Mouse (Mus musculus): ENCODE data around the gene Cnot3. TPM values are rescaled to one million over a fixed set of nuclear protein-coding genes. Genes with fewer than 3 reads are reported as not detected.

Gene Cnot3
- polyA plus RNA-seq, 2 experiments, result 63.8 to 108 TPM

GRCm38 (mm10) chr7:3709000-3709399 is 63.9 kb downstream of the Cnot3 start:
- Histone ChIP-seq H3K4me1 (ENCODE audit: control insufficient read depth, insufficient read depth, low read length) (peaks cover 3% of the 10 kb centered on the region; the same call in 1 of the 2 replicates), H3K9ac (ENCODE audit: low read depth, low read length, severe bottlenecking) (no peak overlapping the region), H3K36me3 (ENCODE audit: control insufficient read depth, insufficient read depth, low read length) (peaks cover 34% of the 10 kb centered on the region), H3K9me3 (ENCODE audit: control insufficient read depth, low read length) (no peaks in the 10 kb centered on the region), H3K27me3 (ENCODE audit: control insufficient read depth, insufficient read depth, low read length) (no peaks in the 10 kb centered on the region), H3K4me2 (replicated peaks; ENCODE audit: low read depth, low read length, severe bottlenecking) (no peak overlapping the region), H3K27ac (replicated peaks; ENCODE audit: low read depth, low read length) (no peak overlapping the region), H3K4me3 (replicated peaks; ENCODE audit: low read length) (no peak overlapping the region)
- ATAC-seq (ENCODE audit: low FRiP score, low read depth) (no peak), DNase-seq (ENCODE audit: low spot score) (no peak)
- no peak for TF ChIP-seq POLR2A (IDR thresholded peaks at IDR 0.05; ENCODE audit: borderline replicate concordance, extremely low read depth, insufficient read depth, insufficient read length)
- WGBS, result 74% methylated on average over 1 of the region's 1 CpGs

Small RNAs within 50 kb of the gene (microRNA-seq; reads per million reads assigned to microRNA genes)
- 1.8 reads per million for gene Mir3572

Other genes starting within 250 kb of the Cnot3 start
- 8.0 and 8.9 TPM in 2 replicates for gene Cacng6, start 221.1 kb upstream of the Cnot3 start, polyA plus RNA-seq (2012; rRNA removed)
- gene Cacng6, start 221.1 kb upstream of the Cnot3 start, polyA plus RNA-seq (2014; fragmentation: Nextera tagmentation; extraction: Ambion mirVana), result 7.1 and 10.0 TPM in 2 replicates
- 0.48 and 0.65 TPM in 2 replicates for gene Tarm1, start 142.6 kb upstream of the Cnot3 start, polyA plus RNA-seq (2012; rRNA removed)
- gene Tarm1, start 142.6 kb upstream of the Cnot3 start, polyA plus RNA-seq (2014; fragmentation: Nextera tagmentation; extraction: Ambion mirVana), result 0.80 and 0.92 TPM in 2 replicates
- 1.1 and 1.9 TPM in 2 replicates for gene Oscar, start 29.1 kb upstream of the Cnot3 start, polyA plus RNA-seq (2012; rRNA removed)
- 0.40 TPM in 2 replicates for gene Oscar, start 29.1 kb upstream of the Cnot3 start, polyA plus RNA-seq (2014; fragmentation: Nextera tagmentation; extraction: Ambion mirVana)
- 232 and 238 TPM in 2 replicates for gene Ndufa3, start 27.9 kb upstream of the Cnot3 start, polyA plus RNA-seq (2012; rRNA removed)
- gene Ndufa3, start 27.9 kb upstream of the Cnot3 start, polyA plus RNA-seq (2014; fragmentation: Nextera tagmentation; extraction: Ambion mirVana), result 494 and 527 TPM in 2 replicates
- 21.5 and 31.9 TPM in 2 replicates for gene Tfpt, start 15.3 kb upstream of the Cnot3 start, polyA plus RNA-seq (2012; rRNA removed)
- 24.7 and 24.8 TPM in 2 replicates for gene Tfpt, start 15.3 kb upstream of the Cnot3 start, polyA plus RNA-seq (2014; fragmentation: Nextera tagmentation; extraction: Ambion mirVana)
- 52.0 and 64.9 TPM in 2 replicates for gene Prpf31, start 15.3 kb upstream of the Cnot3 start, polyA plus RNA-seq (2012; rRNA removed)
- 85.6 and 87.5 TPM in 2 replicates for gene Prpf31, start 15.3 kb upstream of the Cnot3 start, polyA plus RNA-seq (2014; fragmentation: Nextera tagmentation; extraction: Ambion mirVana)
- gene Leng1, start 20.6 kb downstream of the Cnot3 start, polyA plus RNA-seq (2012; rRNA removed), result 6.0 and 10.5 TPM in 2 replicates
- gene Leng1, start 20.6 kb downstream of the Cnot3 start, polyA plus RNA-seq (2014; fragmentation: Nextera tagmentation; extraction: Ambion mirVana), result 12.6 and 14.6 TPM in 2 replicates
- 20.2 and 21.0 TPM in 2 replicates for gene Tmc4, start 32.3 kb downstream of the Cnot3 start, polyA plus RNA-seq (2012; rRNA removed)
- 4.8 and 5.1 TPM in 2 replicates for gene Tmc4, start 32.3 kb downstream of the Cnot3 start, polyA plus RNA-seq (2014; fragmentation: Nextera tagmentation; extraction: Ambion mirVana)
- 193 and 271 TPM in 2 replicates for gene Tsen34, start 47.6 kb downstream of the Cnot3 start, polyA plus RNA-seq (2012; rRNA removed)
- gene Tsen34, start 47.6 kb downstream of the Cnot3 start, polyA plus RNA-seq (2014; fragmentation: Nextera tagmentation; extraction: Ambion mirVana), result 273 and 276 TPM in 2 replicates
- gene Mboat7, start 48.3 kb downstream of the Cnot3 start, polyA plus RNA-seq (2012; rRNA removed), result 73.9 and 98.7 TPM in 2 replicates
- gene Mboat7, start 48.3 kb downstream of the Cnot3 start, polyA plus RNA-seq (2014; fragmentation: Nextera tagmentation; extraction: Ambion mirVana), result 51.2 and 53.3 TPM in 2 replicates
- gene Rps9, start 58.7 kb downstream of the Cnot3 start, polyA plus RNA-seq (2012; rRNA removed), result 2,914 and 3,913 TPM in 2 replicates
- gene Rps9, start 58.7 kb downstream of the Cnot3 start, polyA plus RNA-seq (2014; fragmentation: Nextera tagmentation; extraction: Ambion mirVana), result 1,650 and 1,670 TPM in 2 replicates
- gene Pirb, start 75.1 kb downstream of the Cnot3 start, polyA plus RNA-seq (2012; rRNA removed), result 1.0 and 1.4 TPM in 2 replicates
- gene Pirb, start 75.1 kb downstream of the Cnot3 start, polyA plus RNA-seq (2014; fragmentation: Nextera tagmentation; extraction: Ambion mirVana), result 1.0 and 1.6 TPM in 2 replicates
- not detected in 2 replicates for gene Gm15448, start 180.4 kb downstream of the Cnot3 start, polyA plus RNA-seq (2012; rRNA removed)
- not detected in 2 replicates for gene Gm15448, start 180.4 kb downstream of the Cnot3 start, polyA plus RNA-seq (2014; fragmentation: Nextera tagmentation; extraction: Ambion mirVana)
- 0.09 and 0.22 TPM in 2 replicates for gene Pira2, start 199.8 kb downstream of the Cnot3 start, polyA plus RNA-seq (2012; rRNA removed)
- 0.12 and 0.32 TPM in 2 replicates for gene Pira2, start 199.8 kb downstream of the Cnot3 start, polyA plus RNA-seq (2014; fragmentation: Nextera tagmentation; extraction: Ambion mirVana)